Mouse (Mus musculus): ENCODE data around the gene Vcpkmt. TPM values are rescaled to one million over a fixed set of nuclear protein-coding genes. Genes with fewer than 3 reads are reported as not detected.

The Vcpkmt gene
- polyA plus RNA-seq, 1 experiment from 2014 or later: 37.5 TPM

DNA sequence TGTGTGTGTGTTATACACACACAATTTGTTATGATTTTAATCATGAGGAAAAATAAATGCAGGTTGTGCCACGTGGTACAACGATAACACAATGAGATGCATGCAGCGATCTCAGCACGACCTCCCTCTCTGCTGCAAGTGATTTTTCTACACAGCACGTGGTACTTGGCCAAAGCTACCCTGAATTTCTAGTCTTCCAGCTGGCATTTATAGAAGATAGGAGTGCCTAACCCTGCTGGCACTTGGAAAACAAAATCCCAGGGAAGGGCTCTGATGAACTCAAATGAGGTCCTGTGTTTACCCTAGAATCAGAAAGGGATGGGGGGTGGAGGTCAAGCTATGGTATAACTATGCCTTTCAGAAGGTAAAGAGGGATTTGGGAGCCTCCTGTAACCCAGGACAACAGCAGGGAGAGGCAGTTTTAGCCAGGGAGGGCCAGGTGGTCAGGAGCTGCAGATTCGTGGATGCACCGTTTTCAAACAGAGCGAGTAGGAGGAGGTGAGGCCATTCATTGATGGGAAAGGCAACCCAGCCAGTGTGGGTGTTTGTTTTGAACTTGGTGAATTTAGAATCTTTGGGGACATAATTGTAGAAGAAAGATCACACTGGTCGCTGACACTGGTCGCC lies 46.1 kb downstream of the Vcpkmt start:
- Histone ChIP-seq H3K27me3 (ENCODE audit: control insufficient read depth, insufficient read depth, low read length) (no peaks in the 10 kb centered on the region), H3K9me3 (ENCODE audit: control insufficient read depth, low read length) (no peaks in the 10 kb centered on the region), H3K27ac (replicated peaks; ENCODE audit: low read depth, low read length) (no peak overlapping the region; the same call in 1 of the 2 replicates), H3K4me3 (ENCODE audit: low read depth, low read length) (no peak overlapping the region), H3K4me1 (ENCODE audit: control insufficient read depth, insufficient read depth, low read length) (peaks cover 16% of the 10 kb centered on the region; the same call in 1 of the 2 replicates), H3K36me3 (ENCODE audit: control insufficient read depth, insufficient read depth, low read length) (no peaks in the 10 kb centered on the region), H3K9ac (ENCODE audit: low read length) (no peak overlapping the region), H3K4me2 (ENCODE audit: low read depth, severe bottlenecking) (no peak overlapping the region)
- 76% methylated on average over 10 of the region's 10 CpGs for WGBS
- DNase-seq (ENCODE audit: low spot score): no peak
- no peak for ATAC-seq (ENCODE audit: insufficient number of reproducible peaks, low FRiP score, low TSS enrichment, low read depth)

DNA sequence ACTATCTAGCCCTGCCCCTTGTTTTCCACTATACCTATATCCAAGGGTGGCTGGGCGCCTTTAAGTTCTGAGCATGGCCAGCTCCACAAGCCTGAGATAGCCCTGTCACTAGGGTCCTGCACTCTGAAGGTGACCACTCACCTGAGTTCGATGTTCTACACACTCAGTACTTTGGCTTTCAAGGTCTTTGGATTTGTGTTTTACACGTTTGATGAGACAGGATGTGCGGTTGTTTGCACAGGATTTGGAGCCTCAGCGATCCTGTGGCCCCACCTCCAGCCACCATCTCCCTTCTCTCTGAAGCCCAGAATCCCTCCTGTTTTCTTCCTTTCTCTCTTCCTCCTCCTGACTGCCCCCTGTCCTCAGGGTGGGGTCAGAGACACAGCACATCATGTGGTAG lies 49.6 kb downstream of the Vcpkmt start:
- Histone ChIP-seq H3K4me1 (ENCODE audit: control insufficient read depth, insufficient read depth, low read length) (peaks cover 12% of the 10 kb centered on the region; the same call in 1 of the 2 replicates), H3K4me3 (ENCODE audit: low read depth, low read length) (no peak overlapping the region), H3K9ac (ENCODE audit: low read length) (no peak overlapping the region), H3K27me3 (ENCODE audit: control insufficient read depth, insufficient read depth, low read length) (no peaks in the 10 kb centered on the region), H3K27ac (replicated peaks; ENCODE audit: low read depth, low read length) (no peak overlapping the region), H3K36me3 (ENCODE audit: control insufficient read depth, insufficient read depth, low read length) (no peaks in the 10 kb centered on the region), H3K4me2 (ENCODE audit: low read depth, severe bottlenecking) (no peak overlapping the region), H3K9me3 (ENCODE audit: control insufficient read depth, low read length) (no peaks in the 10 kb centered on the region)
- DNase-seq (ENCODE audit: low spot score) (no peak), ATAC-seq (ENCODE audit: insufficient number of reproducible peaks, low FRiP score, low TSS enrichment, low read depth) (no peak)
- WGBS: 90% methylated on average over 5 of the region's 5 CpGs

DNA sequence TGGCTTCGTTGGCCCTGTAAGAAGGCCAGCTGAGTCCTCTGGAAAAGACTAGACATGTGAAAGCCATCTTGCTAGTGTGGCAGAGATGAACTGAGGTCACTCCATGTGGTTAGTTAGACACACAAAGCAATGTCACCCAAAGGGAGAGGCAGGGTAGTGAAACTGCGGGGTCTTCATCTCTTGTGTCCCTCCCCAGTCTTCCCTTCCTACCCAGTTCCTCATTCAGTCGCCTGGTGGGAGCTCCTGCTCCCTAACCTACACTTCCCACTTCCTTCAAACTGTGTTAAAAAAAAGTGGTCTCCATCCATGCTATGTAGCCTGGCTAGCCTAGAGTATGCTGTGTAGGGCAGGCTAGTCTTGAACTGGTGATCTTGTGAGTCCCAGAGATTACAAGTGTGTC lies 50.3 kb downstream of the Vcpkmt start:
- Histone ChIP-seq H3K27ac (replicated peaks; ENCODE audit: low read depth, low read length) (no peak overlapping the region), H3K27me3 (ENCODE audit: control insufficient read depth, insufficient read depth, low read length) (no peaks in the 10 kb centered on the region)

DNA sequence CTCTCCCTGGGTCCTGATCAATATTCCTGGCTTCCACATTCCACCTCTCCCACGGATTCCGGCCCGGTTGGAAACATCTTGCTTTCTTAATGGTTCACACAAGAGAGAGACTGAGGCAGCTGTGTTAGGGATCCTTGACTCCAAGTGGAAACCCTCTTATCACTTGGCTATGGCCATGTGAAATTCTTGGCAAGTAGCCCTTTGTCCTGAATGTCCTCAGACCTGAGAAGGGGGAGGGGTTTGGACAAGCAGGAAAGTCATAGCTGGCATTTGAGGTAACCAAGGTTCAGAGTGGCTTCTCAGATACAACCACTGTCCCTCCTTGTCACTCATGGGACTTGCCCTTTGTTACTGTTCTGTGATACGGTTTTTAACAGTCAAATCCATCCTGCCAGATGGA lies 50.7 kb downstream of the Vcpkmt start:
- H3K4me1 ChIP-seq (ENCODE audit: control insufficient read depth, insufficient read depth, low read length): peaks cover 1% of the 10 kb centered on the region; the same call in 1 of the 2 replicates
- H3K36me3 ChIP-seq (ENCODE audit: control insufficient read depth, insufficient read depth, low read length): no peaks in the 10 kb centered on the region
- WGBS: 89% methylated on average over 4 of the region's 4 CpGs
- H3K9me3 ChIP-seq (ENCODE audit: control insufficient read depth, low read length): no peaks in the 10 kb centered on the region
- no peak overlapping the region for H3K4me3 ChIP-seq (ENCODE audit: low read depth, low read length)
- no peak for ATAC-seq (ENCODE audit: insufficient number of reproducible peaks, low FRiP score, low TSS enrichment, low read depth)
- no peak overlapping the region for H3K4me2 ChIP-seq (ENCODE audit: low read depth, severe bottlenecking)
- no peak for DNase-seq (ENCODE audit: low spot score)
- H3K27me3 ChIP-seq (ENCODE audit: control insufficient read depth, insufficient read depth, low read length): no peaks in the 10 kb centered on the region
- no peak overlapping the region for H3K9ac ChIP-seq (ENCODE audit: low read length)
- H3K27ac ChIP-seq (replicated peaks; ENCODE audit: low read depth, low read length): no peak overlapping the region

More for the DNA sequence above, 50.3 kb downstream of the Vcpkmt start:
- WGBS: 88% methylated on average over 3 of the region's 3 CpGs
- DNase-seq (ENCODE audit: low spot score) (no peak), ATAC-seq (ENCODE audit: insufficient number of reproducible peaks, low FRiP score, low TSS enrichment, low read depth) (no peak)
- Histone ChIP-seq H3K4me2 (ENCODE audit: low read depth, severe bottlenecking) (no peak overlapping the region), H3K4me1 (ENCODE audit: control insufficient read depth, insufficient read depth, low read length) (peaks cover 6% of the 10 kb centered on the region; the same call in 1 of the 2 replicates), H3K36me3 (ENCODE audit: control insufficient read depth, insufficient read depth, low read length) (no peaks in the 10 kb centered on the region), H3K9ac (ENCODE audit: low read length) (no peak overlapping the region), H3K9me3 (ENCODE audit: control insufficient read depth, low read length) (no peaks in the 10 kb centered on the region), H3K4me3 (ENCODE audit: low read depth, low read length) (no peak overlapping the region)

DNA sequence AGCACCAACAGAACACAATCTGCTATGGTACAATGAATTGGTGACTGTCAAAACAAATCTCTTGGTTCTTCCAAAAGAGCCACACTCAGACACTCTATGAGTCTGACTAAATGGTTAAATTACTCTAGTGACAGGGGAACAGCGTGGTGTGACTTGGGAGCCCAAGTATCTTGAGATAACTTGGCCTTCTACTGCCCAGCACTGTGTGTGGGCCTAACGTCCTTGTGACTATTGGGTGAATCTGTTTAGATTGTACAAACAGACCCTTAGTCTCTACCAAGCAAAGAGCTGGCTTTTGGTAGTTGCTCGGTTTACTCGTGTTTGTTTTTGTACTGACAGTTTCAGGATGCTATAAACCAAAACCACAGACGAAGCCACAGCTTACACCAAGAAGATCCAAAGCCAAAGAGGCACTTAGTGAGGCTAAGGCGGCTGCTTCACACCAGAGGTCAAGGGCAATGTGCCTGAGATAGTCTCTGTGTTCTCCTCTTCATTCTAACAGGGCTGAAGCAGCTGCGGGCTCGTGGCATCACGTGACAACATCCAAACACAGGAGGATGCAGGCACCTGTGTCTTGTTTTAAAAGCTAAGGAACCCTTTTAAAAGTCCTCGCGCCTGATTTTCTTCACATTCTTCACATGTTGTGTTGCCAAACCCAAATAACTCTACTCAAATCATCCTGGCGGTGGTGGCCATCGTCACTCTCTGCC lies 53.0 kb downstream of the Vcpkmt start:
- Histone ChIP-seq H3K9ac (ENCODE audit: low read length) (no peak overlapping the region), H3K27ac (replicated peaks; ENCODE audit: low read depth, low read length) (no peak overlapping the region), H3K4me3 (ENCODE audit: low read depth, low read length) (no peak overlapping the region), H3K27me3 (ENCODE audit: control insufficient read depth, insufficient read depth, low read length) (no peaks in the 10 kb centered on the region), H3K36me3 (ENCODE audit: control insufficient read depth, insufficient read depth, low read length) (no peaks in the 10 kb centered on the region), H3K9me3 (ENCODE audit: control insufficient read depth, low read length) (no peaks in the 10 kb centered on the region), H3K4me2 (ENCODE audit: low read depth, severe bottlenecking) (no peak overlapping the region), H3K4me1 (ENCODE audit: control insufficient read depth, insufficient read depth, low read length) (peaks cover 3% of the 10 kb centered on the region; the same call in 1 of the 2 replicates)
- DNase-seq (ENCODE audit: low spot score) (no peak), ATAC-seq (ENCODE audit: insufficient number of reproducible peaks, low FRiP score, low TSS enrichment, low read depth) (no peak)
- WGBS: 77% methylated on average over 13 of the region's 13 CpGs

DNA sequence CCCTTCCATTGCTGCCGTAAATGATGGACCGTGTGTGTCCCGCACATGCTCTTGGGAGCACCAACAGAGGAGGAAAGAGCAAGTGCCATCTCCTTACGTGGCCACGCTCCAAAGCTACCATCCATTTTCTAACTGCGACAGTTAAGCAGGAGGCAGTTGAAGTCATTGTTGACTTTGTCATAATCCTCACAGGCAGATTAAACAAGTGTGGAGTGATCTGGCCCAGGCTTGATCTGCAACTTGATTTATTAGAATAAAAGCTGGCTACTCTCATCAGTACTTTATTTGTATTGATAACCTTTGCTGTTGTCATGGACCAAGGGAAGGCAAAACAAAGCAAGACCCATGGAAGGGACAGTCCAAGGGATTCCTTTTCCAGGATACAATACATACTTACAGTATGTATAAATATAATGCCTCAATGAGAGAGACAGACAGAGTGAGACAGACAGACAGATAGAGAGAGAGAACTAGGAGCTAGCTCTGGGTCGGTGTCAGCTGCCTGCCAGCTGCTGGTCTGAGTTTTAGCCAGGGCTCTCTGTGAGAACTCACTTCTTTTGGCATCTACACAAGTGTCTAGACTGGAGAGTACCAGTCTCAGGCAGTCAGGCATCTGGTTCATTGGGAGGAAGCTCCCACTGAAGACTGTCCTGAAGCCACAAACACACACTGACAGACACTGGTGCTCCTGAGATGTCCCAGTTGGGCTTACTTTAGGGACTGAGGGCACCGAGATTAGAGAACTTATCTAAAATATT lies 54.4 kb downstream of the Vcpkmt start:
- H3K4me1 ChIP-seq (ENCODE audit: control insufficient read depth, insufficient read depth, low read length): peaks cover 12% of the 10 kb centered on the region
- H3K27me3 ChIP-seq (ENCODE audit: control insufficient read depth, insufficient read depth, low read length): no peaks in the 10 kb centered on the region
- no peaks in the 10 kb centered on the region for H3K36me3 ChIP-seq (ENCODE audit: control insufficient read depth, insufficient read depth, low read length)
- DNase-seq (ENCODE audit: low spot score) (no peak), ATAC-seq (ENCODE audit: insufficient number of reproducible peaks, low FRiP score, low TSS enrichment, low read depth) (no peak)
- H3K27ac ChIP-seq (replicated peaks; ENCODE audit: low read depth, low read length): no peak overlapping the region
- H3K4me2 ChIP-seq (ENCODE audit: low read depth, severe bottlenecking): no peak overlapping the region
- WGBS: 95% methylated on average over 8 of the region's 8 CpGs
- no peak overlapping the region for H3K4me3 ChIP-seq (ENCODE audit: low read depth, low read length)
- H3K9ac ChIP-seq (ENCODE audit: low read length): no peak overlapping the region
- no peaks in the 10 kb centered on the region for H3K9me3 ChIP-seq (ENCODE audit: control insufficient read depth, low read length)

Small RNA genes lying within 50 kb of the gene (microRNA-seq; reads per million reads assigned to microRNA genes)
- gene Gm23018: not detected

Other genes starting within 250 kb of the Vcpkmt start
- gene Nemf, start 225.9 kb downstream of the Vcpkmt start, polyA plus RNA-seq (2014; fragmentation: Nextera tagmentation; extraction: Ambion mirVana): 87.8 and 91.8 TPM in 2 replicates
- 51.6 and 54.5 TPM in 2 replicates for gene Arf6, start 210.9 kb downstream of the Vcpkmt start, polyA plus RNA-seq (2014; fragmentation: Nextera tagmentation; extraction: Ambion mirVana)
- 1.0 and 1.4 TPM in 2 replicates for gene Gm9887, start 210.6 kb downstream of the Vcpkmt start, polyA plus RNA-seq (2014; fragmentation: Nextera tagmentation; extraction: Ambion mirVana)
- 10.5 and 11.1 TPM in 2 replicates for gene Sos2, start 98.8 kb upstream of the Vcpkmt start, polyA plus RNA-seq (2014; fragmentation: Nextera tagmentation; extraction: Ambion mirVana)
- 19.6 and 19.7 TPM in 2 replicates for gene L2hgdh, start 141.8 kb upstream of the Vcpkmt start, polyA plus RNA-seq (2014; fragmentation: Nextera tagmentation; extraction: Ambion mirVana)
- 25.4 and 25.6 TPM in 2 replicates for gene Atp5s, start 141.9 kb upstream of the Vcpkmt start, polyA plus RNA-seq (2014; fragmentation: Nextera tagmentation; extraction: Ambion mirVana)
- 0.85 and 1.3 TPM in 2 replicates for gene Cdkl1, start 208.2 kb upstream of the Vcpkmt start, polyA plus RNA-seq (2014; fragmentation: Nextera tagmentation; extraction: Ambion mirVana)

All from limb, embryonic 11.5 days (tissue).